Mouse (Mus musculus) E14TG2a.4 (cell line): ENCODE results near the gene Cyfip2.

Experiments used
- CTCF ChIP-seq: conservative IDR thresholded peaks from 2 replicates; pipeline ENCODE4 v1.5.1; 2014; ENCODE audit warnings: low read length
- NANOG ChIP-seq: IDR thresholded peaks from 2 replicates; pipeline ENCODE4 v1.6.1; 2014; ENCODE audit warnings: borderline replicate concordance, low read length, mixed read lengths

DNA sequence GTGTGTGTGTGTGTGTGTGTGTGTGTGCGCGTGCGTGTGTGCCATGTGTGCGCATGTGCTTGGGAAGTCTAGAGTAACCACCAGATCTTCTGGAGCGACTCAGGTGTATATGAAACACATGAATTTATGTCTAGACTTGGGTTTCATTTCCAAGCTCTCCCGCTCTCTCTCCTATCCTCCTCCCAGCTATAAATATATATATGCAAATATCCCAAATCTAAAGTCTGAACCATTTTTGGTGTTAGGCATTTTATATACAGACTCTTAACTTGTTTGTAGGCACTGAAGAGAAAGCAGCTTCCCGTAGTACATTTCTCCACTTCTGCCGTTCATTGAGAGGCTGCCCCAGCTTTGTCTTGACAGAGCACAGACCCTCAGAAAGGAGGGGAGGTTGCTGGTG lies 19.6 kb upstream of the Cyfip2 start:
- no peak for TF ChIP-seq CTCF
- TF ChIP-seq NANOG = no peak
